Mouse (Mus musculus) layer of hippocampus, adult 11-12 months (tissue): Measurements from ENCODE around the gene Ppm1m.

Experiments used
- DNase-seq: peaks from one replicate; pipeline ENCODE4 v3.0.0; 2022; ENCODE audit warnings: low spot score

Ppm1m gene

DNA sequence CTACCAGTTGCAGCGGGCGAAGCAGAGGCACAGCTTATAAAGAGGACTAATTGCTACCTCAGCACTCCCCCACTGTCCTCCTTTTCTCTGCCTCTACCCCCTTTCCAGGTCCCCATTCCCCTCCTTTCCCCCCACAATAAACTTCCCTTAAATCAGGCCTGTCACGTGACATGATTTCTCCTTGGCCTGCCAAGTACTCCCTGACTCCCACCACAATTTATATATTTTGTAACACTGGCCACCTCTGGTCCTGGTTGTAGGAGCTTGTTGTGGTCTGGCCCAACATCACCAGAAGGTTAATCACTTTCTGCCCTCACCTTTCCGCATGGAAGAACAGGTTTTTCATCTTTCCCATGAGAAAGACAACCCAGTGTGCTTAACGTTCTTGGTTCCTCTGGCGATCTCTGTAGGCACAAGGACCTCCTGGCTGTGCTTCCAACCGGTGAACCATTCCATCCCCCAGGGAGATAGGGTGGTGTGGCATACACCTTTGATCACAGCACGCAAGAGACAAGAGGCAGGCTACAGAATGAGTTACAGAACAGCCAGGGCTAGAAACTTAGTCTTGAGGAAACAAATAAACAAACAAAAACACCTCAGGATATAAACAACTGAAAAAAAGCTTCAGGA lies 21.5 kb upstream of the Ppm1m start:
- DNase-seq, result no peak

DNA sequence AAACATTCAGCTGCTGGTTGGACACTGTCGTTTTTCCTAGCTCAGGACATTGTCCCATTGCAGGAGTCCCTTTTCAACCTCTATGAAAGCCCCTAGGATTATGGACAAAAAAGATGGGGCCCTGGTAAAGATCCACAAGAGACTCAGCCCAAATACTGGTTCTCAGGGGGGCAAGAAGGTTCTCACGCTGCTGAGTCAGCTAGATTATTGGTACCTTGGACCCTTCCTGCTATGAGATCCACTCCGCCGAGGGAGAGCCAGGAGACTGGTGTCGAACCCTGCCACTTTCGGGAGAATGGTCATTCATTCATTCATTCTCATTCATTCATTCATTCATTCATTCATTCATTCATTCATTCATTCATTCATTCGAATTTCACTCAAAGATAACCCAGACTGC lies 17.4 kb upstream of the Ppm1m start:
- no peak for DNase-seq

DNA sequence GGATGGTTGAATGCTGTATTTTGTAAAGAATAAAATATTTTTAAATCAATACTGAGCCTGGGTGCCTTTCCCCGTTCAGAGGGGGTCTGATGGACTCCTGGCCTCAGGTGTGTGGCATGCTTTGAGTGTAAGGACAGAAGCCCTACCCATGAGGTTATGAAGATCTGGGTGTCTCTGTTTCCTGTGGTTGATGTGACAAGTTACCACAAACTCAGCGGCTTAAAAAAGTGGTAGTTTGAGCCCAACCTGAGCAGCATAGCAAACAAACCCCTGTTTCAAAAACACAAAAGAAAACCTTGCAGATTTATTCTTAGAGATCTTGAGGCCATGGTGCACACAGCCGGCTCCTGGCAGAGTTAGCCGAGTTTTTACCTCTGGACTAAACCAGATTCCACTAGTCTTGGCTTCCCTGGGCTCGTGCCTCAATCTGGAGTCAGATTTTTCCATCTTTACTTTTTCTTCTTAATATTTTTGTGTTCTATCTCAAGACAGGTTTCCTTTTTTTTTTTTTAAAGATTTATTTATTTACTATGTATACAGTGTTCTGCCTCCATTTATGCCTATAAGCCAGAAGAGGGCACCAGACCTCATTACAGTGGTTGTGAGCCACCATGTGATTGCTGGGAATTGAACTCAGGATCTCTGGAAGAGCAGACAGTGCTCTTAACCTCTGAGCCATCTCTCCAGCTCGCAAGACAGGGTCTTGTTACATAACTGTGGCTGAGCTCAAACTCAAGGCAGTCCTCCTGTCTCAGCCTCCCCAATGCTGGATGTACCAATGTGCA lies 16.0 kb upstream of the Ppm1m start:
- DNase-seq, result no peak

DNA sequence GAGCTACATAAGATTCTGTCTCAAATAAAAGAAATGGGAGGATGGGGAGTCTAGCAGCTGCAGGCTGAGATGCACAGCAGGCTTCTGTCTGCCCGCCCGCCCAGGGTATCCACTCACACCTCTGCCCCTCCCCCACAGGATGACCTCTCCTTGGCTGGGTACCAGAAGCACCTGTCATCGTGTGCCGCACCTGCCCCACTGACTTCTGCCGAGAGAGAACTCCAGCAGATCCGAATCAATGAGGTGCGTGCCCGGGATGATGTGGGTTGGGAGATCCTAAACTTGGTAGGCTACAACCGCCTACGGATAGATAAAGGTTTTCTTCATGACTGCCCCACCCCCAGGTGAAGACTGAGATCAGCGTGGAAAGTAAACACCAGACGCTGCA lies 13.0 kb upstream of the Ppm1m start:
- DNase-seq, result no peak

DNA sequence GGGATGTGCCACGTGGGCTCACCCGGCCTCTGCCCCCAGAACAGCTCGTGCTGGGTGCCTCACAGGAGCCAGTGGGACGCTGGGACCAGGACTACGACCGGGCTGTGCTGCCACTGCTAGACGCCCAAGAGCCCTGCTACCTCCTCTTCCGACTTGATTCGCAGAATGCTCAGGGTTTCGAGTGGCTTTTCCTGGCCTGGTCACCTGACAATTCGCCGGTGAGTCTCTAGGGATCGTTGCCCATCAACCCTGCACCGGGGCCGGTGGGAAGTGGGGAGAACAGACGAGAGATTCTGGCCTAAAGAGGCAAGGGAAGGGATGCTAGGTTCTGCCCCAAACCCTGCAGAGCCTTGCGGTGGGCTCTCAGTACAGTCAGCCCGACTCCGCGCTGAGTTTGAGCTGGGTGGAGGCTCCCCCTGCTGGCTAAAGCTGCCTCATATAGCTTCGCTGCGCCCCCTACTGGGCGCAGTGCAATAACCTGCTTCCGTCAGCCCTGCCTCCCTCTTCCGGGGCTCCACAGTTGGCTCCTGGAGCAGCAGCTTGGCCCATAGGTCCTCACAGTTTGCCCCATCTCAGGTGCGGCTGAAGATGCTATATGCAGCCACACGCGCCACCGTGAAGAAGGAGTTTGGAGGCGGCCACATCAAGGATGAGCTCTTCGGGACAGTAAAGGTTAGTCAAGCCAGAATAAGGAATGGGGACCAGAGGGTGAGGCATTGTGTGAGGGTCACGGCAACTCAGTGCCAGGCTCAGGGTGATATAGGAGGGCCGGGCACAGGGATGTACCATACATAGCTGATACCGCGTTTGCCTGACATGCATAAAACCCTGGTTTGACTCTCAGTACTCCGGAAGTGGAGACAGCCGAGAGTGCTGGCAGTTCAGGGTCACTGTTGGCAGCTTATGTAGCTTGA lies 12.4 kb upstream of the Ppm1m start:
- peak; percentile 89 for DNase-seq

DNA sequence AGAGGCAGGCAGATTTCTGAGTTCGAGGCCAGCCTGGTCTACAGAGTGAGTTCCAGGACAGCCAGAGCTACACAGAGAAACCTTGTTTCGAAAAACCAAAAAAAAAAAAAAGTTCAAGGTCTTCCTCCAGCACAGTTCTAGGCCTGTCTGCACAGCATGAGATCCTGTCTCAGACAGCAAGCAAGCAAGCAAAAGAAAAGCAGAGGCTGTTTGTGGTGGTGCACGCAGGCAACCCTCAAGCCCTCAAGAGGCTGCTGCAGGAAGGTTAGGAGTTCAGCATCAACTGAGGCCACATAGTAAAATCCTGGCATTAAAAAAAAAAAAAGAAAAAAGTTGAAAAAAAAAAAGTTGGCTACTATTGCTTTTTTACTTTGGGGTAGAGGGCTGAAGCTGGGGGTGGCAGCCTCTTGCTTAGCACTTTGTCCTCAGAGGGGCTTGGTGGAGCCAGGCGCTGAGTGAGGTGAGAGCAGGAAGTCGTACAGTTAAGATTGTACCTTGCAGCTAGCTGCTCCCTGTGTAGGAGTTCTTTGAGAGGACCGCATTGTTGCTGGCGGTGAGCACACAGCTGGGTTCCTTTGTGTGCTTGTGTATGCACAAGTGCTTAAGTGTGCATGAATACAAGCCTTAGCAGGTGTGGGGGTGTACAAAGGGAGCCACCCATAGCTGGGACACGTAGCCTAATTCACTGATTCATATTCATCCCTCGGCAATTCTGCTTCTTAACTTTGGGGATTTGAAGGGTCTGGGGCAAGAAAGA lies 11.5 kb upstream of the Ppm1m start:
- no peak for DNase-seq

DNA sequence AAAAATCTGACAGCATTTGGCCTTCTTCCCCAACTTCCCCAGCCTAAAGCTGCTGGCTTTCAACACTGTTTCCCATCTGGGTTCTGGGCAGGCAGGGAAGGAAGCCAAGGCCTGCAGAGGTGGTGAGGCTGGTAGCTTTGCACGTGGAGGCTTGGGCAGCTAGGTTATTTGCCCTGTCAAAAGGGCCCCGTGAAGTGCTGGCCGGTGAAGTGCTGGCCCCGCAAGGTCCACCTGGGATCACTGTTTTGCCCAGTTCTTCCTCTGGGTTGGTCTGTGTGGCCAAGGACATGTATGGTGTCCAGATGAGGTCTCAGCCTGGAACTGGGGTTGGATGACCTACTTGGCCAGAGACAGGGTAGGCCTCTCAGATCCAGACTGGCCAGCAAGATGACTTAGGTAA lies 10.4 kb upstream of the Ppm1m start:
- DNase-seq, result no peak

DNA sequence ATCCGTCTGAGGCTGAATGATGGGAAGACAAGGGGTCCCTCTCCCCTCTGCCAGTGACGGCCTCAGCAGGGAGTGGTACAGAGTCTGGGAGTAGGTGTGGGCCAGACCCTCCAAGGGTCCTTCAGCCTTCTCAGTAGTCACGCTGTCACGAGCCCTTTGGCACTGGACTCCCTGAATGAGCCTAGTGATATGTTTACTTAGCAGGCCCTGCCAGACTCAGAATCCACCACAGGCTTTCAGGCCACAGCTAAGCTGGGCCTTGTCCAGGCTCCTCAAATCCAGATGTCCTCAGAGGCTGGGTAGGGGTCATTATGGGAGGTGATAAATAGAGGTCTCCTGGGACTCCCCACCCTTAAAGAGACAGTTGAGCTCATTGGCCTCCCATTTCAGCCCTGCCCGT lies 8.6 kb upstream of the Ppm1m start:
- DNase-seq, result no peak

DNA sequence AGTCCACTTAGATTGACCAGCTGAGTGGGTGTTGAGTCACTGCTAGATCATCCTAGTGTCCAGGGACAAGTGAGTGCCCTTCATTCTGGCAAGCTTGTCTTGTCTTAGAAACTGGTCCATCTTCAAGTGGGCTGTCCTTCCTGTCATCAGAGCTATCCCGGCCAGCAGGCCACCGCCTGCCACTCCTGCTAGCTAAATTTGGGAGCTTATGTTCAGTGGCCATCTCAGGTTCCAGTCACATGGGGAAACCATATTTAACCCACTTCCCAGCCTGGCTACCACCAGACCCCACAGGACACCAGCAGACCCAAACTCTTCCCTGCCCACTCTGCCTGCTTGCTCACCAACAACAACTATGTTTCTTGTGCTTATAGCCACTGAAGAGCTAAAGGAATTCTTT lies 7.0 kb upstream of the Ppm1m start:
- DNase-seq, result no peak

DNA sequence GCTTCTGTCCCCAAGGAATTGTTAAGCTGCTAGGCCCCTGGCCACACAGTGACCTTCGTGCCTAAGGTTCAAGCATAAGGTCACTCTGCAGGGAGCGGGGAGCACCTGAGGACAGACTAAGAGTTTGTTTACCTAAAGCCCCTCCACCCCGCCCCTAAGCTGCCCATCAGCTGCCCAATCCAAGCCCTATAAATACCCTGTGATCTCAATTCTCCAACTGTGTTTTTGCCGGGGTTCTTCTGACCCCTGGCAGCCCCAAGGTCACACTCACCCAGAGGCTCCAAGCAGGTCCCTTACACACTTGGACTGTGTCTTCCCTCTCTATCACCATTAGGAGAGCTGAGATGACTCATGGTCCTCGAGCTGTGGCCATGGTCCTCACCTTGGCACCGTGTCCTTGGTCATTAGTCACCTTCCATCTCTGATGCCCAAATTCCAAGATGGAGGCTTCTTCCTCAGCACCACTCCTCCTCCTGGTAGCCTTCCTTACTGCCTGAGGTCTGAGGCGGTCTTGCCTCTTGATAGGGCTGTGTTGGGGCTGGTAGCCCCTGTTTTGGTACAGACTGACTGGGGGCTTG lies 6.3 kb upstream of the Ppm1m start:
- DNase-seq, result no peak

DNA sequence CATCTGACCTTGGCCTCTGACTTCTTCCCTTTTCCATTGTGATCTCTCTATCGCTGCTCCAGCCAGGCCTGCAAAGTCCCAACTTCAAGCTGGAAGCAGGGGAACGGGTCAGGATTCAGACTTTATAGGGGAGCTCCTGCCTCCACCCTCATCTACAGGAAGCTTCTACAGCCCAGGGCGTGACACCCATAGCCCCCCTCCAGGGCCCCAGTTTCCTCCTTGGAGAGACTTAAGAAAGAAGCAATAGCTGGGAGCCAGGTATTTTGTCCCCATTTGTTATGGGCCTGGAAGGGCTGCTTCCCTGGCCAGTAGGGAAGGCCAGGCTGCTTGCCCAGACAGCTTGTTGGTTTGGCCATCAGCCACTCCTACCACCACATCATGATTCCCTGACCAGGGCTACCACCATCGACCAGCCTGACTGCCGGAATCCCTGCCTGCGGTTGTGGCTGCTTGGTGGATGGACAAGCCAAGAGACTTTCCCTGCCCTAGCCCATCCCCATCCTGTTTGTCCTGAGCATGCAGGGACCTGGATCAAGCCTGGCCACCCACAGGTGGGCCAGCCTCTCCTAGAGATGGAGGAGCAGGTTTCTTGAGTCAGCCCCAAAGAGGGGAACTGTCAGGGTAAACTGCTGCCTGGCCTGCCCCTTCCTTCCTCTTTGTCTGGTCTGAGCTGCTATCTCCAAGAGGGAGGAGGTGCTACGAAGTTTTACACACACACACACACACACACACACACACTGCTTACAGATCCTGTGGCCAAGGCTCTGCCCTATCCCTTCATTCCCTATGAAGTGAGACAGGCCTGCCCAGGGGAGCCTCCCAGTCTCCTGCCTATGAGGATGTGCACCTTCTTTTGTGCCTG lies 4.7 kb upstream of the Ppm1m start:
- no peak for DNase-seq

DNA sequence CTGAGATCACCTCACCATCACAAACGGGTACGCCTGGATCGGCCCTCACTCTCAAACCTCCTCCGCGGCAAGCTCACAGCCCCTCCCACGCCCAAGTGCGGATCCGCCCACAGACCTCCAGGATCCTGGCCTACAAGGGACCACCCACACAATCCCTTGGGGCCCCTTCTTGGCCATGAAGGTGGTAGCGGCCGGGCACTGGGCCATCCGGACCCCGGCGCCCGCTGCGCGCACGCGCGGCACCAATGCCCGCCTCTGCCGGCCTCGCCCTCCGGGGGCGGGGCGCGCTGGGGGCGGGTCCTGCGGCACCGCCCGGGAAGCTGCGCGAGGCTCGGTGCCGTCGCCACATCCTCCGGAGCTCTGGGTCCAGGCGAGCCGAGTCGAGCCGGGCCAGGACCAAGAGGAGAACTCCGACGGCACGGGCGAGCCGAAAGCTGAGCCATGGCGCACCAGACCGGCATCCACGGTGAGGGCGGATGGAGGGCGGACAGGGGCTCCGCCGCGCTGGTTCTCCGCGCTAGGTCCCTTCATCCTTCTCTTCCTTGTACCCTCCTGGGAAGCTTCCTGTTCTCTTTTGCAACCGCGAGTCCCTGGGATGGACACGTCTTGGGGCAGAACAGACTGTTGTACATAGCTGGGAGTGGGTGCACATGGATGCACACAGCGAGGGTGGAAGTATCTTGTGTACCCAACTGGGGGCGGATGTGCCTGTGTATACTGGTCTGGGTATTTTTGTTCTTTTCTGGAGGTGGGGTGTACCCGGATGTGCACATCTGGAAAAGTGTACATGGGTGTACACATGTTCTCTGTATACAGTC lies 3.5 kb upstream of the Ppm1m start, which contains the start of gene Twf2:
TSS of gene Twf2 (plus strand) at position 290 of the 818 bp plus-strand sequence.
- peak; percentile 89 for DNase-seq

DNA sequence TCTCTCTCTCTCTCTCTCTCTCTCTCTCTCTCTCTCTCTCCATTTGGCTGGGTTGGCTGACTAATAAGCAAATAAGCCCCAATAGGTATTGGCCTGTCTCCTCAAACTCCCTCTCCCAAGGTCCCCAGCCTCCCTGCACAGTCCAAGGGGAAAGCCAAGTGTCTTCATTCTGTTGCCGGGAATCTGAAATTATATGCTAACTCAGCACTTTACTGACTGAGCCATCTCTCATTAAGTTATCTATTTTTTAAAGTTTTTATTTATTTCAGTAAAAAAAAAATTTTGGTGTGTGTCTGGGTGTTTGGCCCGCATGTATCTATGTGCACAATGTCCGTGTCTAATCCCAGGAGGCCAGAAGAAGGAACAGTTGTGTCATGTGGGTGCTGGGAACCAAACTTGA lies 2.3 kb upstream of the Ppm1m start:
- DNase-seq, result no peak

DNA sequence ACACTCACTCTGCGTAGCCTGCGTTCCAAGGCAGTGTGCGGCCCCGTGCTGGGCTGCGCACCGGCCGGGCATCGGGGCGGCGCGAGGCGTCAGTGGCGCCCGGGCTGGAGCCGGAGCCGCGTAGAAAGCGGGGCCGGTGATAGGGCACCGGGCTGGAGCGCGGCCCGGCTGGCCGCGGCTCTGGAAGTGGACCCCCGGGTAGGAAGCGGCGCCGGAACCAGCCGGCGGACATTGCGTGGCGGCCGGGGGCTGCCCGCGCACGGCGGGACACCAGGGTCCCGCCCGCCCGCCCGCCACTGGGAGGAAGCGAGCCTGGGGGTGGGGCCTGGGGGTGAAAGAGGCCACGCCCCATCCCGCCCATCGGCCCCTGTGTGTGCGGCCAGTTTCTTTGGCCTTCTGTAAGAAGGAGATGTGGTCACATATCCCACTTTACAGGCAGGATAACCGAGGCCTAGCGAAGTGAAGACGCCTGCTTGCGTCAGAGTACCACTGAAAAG lies 536 bp downstream of the Ppm1m start:
- peak; percentile 62 for DNase-seq

DNA sequence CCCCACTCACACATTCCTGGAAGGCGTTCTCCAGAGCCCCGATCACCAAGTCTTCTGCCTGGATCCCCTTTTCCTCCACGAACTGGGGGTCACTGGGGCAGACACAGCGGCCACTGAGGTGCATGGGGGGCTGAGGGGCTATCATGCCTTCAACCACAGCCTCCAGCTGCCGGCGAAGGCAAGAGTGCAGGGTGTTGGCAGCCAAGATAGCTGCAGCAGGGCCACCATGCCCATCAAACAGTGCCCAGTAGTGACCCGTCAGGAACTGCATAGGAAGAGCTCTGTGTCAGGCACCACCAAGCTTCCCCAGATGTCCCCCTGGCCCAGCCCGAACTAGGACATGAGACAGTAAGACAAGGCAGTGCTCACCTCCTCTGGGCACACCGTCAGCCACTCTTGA lies 1.8 kb downstream of the Ppm1m start:
- DNase-seq, result no peak

DNA sequence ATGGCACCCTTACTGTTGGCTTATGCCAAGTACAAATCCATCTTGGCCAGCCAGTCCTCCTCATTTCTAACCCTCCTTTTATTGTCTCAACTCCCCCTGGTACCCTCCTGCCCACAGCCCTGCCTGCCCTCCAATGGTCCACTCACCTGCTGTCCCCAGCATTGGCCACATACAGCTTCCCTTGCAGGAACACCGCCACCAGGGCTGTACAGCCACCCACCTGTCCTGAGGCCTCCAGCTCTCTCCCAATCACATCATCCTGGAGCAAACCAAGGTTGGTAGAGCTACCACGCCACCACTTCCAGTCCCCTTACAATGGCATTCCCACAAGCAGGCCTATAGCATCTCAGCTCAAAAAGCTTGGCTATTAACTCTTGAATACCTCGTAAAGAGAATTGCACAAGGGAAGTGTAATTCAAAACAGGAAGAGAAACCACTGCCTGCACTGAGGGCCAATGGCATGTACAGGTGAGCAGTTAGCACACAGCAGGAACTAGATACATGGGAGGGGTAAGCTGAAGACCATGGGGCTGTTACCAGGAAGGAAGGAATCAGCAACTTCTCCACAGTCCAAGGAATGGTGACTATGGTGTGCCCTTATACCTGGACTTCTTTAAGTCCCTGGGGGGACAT lies 2.3 kb downstream of the Ppm1m start:
- DNase-seq, result no peak

DNA sequence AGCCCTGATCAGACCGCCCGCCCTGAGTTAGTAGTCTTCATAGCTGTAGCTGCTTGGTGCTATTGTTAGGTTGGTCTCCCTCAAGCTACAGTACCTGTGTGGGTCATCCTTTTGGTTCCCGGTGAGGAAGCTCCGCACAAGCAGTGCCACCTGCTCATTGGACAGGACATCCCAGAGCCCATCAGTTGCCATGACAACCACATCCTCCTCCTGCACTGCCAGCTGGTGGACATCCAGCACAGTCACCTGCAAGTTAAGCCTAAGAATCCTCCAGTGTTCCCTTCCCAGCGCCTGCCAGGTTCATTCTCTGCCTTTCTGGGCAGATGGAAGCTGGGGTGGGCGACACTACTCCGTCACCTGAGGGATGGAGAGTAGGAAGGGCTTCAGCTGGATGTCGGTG lies 3.9 kb downstream of the Ppm1m start:
- peak; percentile 53 for DNase-seq

DNA sequence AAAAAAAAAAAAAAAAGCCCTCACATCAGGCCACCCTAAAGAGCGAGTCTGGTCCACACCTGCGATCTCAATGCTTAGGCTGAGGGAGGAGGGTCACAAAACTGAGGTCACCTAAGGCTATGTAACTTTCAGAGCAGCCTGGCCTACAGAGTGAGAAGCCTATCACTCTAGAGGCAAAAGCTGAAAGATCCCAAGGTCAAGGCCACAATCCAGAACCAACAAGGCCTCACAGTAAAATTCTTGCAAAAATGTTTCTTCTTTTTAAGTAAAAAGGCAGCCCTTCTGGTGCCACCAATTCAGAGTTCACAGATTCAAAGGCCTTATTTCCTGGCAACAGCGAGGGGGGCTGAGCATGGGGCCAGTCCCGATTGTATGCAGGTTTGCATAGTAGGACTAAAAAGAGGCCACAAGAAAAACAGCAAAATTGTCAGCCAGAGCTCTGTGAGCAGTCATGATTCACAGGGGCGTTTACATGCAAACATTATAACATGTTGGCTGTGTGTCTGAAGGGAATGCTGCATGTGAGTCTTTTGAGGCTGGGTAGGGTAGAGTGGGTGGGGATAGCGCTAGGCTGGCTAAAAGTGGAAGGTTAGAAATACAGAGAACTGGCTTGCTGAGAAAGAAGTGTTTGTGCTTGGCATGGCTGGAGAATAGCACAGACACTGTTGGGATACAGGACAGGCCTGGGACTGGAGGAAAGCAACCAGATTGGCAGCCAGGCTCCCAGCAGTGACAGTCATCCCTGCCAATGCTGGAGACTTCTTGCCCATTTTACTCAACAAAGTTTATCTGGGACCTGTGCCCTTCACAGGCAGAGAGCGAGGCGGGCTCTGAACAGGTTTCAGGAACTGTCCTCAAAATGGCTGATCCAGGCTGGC lies 5.4 kb downstream of the Ppm1m start:
- no peak for DNase-seq
